Mouse (Mus musculus) limb, embryonic 11.5 days (tissue): ENCODE measurements around the gene Pdk2. TPM values are rescaled to one million over a fixed set of nuclear protein-coding genes. Genes with fewer than 3 reads are reported as not detected.

ENCODE experiments used
- ATAC-seq: fragments of 200-750 bp; cut with Nextera tagmentation; 2 replicates; pipeline ENCODE4 v1.8.0; 2017; ENCODE audit warnings: low read depth; ENCODE audit not compliant: insufficient number of reproducible peaks, low FRiP score, low TSS enrichment
- DNase-seq: peaks from one replicate; pipeline ENCODE4 v3.0.0-alpha.2; 2015; ENCODE audit warnings: low spot score
- H3K27ac ChIP-seq: fragments of 300-500 bp; sonication (generic); replicated peaks from 2 replicates; pipeline ENCODE4 v1.5.1; 2014; ENCODE audit warnings: low read depth, mild to moderate bottlenecking, low read length
- H3K27me3 ChIP-seq: fragments of 300-500 bp; sonication (generic); 2 replicates; pipeline ENCODE4 v1.6.1; 2014; ENCODE audit warnings: mild to moderate bottlenecking, low read length, mixed read lengths; ENCODE audit not compliant: control insufficient read depth, insufficient read depth
- H3K36me3 ChIP-seq: fragments of 300-500 bp; sonication (generic); 2 replicates; pipeline ENCODE4 v1.6.1; 2014; ENCODE audit warnings: mild to moderate bottlenecking, low read length, moderate library complexity, mixed read lengths; ENCODE audit not compliant: control insufficient read depth, insufficient read depth
- H3K4me1 ChIP-seq: fragments of 300-500 bp; sonication (generic); 2 replicates; pipeline ENCODE4 v1.6.1; 2014; ENCODE audit warnings: low read length, mixed read lengths; ENCODE audit not compliant: control insufficient read depth, insufficient read depth
- H3K4me2 ChIP-seq: fragments of 300-500 bp; sonication (generic); 2 replicates; pipeline ENCODE4 v1.6.1; 2014; ENCODE audit warnings: low read depth, mild to moderate bottlenecking, moderate library complexity; ENCODE audit not compliant: severe bottlenecking
- H3K4me3 ChIP-seq: fragments of 300-500 bp; sonication (generic); 2 replicates; pipeline ENCODE4 v1.5.1; 2014; ENCODE audit warnings: low read depth, low read length
- H3K9ac ChIP-seq: fragments of 300-500 bp; sonication (generic); 2 replicates; pipeline ENCODE4 v1.6.1; 2014; ENCODE audit warnings: mild to moderate bottlenecking, low read length
- H3K9me3 ChIP-seq: fragments of 300-500 bp; sonication (generic); 2 replicates; pipeline ENCODE4 v1.6.1; 2016; ENCODE audit warnings: low read length; ENCODE audit not compliant: control insufficient read depth
- WGBS: fragments of 180-500 bp; shearing (Covaris S2); extraction: QIAGEN DNeasy Blood & Tissue Kit; methylation state at CpG from one replicate; pipeline ENCODE4 v1.1.7; 2014; 5-methylcytosine and 5-hydroxymethylcytosine counted together
- polyA plus RNA-seq: library from polyadenylated mRNA; unstranded; fragments of >200 nt; fragmentation: Nextera tagmentation; extraction: Ambion mirVana; gene quantifications from 2 replicates; pipeline ENCODE4 v1.2.1, GENCODE M21; 2014

Pdk2 gene
- 19.3 and 20.1 TPM in 2 replicates for polyA plus RNA-seq

DNA sequence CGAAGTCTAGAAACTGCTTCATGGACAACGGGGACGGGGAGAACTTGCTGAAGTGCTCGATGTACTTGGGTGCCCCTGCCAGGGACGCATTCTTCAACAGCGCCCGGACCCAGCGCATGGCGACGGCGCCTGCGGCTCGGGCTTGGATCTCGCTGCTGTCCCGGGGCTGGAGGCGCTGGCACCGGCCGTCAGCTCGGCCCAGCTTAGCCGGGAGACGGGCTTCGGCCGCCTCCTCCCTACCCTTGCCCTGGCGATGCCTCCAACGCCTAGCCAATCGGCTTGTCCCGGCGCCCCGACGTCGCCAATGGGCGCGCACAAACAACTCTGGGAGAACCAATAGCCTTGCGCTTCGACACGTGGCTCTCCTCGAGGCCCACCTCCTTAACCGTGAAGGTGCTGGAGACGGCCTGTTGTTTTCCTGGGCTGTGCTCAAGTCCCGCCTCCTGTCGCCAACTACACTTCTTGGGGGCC lies at the start of gene Pdk2:
TSS of gene Pdk2 (minus strand) at position 216 of the 471 bp plus-strand sequence.
- peaks cover 4% of the 10 kb centered on the region; the same call in 1 of the 2 replicates for H3K4me1 ChIP-seq
- no peaks in the 10 kb centered on the region for H3K36me3 ChIP-seq
- peak within 1 kb of the TSS; percentile 66 for H3K4me2 ChIP-seq
- under 1% methylated on average over 41 of the region's 41 CpGs for WGBS
- DNase-seq (peak; percentile 94), ATAC-seq (peak; percentile 95)
- H3K4me3 ChIP-seq: peak within 1 kb of the TSS; percentile 59
- H3K27me3 ChIP-seq: no peaks in the 10 kb centered on the region
- peak within 1 kb of the TSS; percentile 52 for H3K9ac ChIP-seq
- no peaks in the 10 kb centered on the region for H3K9me3 ChIP-seq
- no peak within 1 kb of the TSS for H3K27ac ChIP-seq

DNA sequence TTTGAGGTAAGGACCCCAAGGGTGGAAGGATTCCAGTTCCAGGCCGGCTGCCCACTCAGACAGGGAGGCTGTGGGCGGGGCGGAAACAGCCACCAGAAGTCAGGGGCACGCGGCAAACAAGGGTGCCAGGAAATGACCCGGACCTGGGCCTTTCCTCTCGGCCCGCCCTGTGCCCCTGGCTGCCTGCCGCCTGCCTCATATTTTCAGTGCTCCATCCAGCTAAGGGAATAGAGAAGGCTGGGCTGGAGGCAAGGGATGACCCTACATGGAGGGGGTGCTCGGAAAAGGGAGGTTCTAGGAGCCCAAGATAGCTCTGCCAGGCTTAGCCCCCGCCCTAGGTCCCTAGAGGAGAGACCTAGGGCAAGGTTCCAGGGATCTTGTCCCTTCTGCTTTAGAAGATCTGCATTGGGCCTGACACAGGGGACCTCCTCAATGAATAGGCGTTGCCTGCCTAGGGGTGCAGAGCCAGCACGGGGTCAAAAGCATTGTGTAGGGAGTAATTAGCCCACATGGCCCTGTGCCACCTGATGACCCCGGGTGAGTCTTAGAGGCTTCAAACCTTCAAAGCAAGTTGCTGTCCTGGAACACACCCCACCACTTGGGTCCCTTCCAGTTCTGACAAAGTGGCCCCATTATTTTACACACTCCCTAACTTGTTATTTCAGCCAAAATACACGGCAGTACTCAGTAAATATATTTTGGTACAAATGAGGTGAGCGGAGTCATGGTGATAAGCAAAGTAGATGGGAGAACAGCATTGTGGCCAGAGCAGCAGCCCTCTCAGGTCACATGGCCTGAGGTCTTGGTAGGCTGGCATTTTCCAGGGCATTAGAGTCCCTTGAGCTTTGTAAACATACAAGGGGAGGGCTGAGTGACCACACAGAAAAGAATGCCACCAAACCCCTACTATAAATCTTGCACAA lies 48.0 kb upstream of the Pdk2 start:
- H3K4me1 ChIP-seq: 0 out of 2 replicates have a peak, but pooled peaks cover 3% of the 10 kb centered on the region
- DNase-seq: no peak
- H3K27me3 ChIP-seq: no peaks in the 10 kb centered on the region
- WGBS: 76% methylated on average over 16 of the region's 16 CpGs
- no peak for ATAC-seq
- no peak overlapping the region for H3K4me3 ChIP-seq
- H3K36me3 ChIP-seq: no peaks in the 10 kb centered on the region
- H3K9ac ChIP-seq: no peak overlapping the region
- H3K27ac ChIP-seq: no peak overlapping the region
- H3K9me3 ChIP-seq: no peaks in the 10 kb centered on the region
- H3K4me2 ChIP-seq: no peak overlapping the region

DNA sequence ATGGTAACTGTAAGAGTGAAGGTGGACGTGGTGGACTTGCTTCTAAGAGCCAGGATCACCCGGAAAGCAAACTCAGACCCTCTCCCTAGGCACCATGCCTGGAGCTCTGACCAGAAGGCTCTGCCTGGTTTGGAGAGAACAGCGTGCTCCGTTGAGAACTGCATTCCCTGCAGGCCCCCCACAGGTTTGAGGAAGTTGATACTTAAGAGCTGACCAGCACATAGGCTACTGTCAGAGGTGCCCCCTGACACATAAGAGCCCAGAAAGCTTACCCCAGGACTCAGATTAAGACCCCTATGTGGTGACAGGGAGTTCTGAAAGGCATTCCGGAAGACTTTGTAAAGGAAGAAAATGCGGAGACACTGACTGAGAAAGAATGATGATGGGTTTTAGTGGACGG lies 47.1 kb upstream of the Pdk2 start:
- Histone ChIP-seq H3K27me3 (no peaks in the 10 kb centered on the region), H3K4me1 (0 out of 2 replicates have a peak, but pooled peaks cover 3% of the 10 kb centered on the region), H3K36me3 (no peaks in the 10 kb centered on the region), H3K27ac (no peak overlapping the region), H3K9me3 (no peaks in the 10 kb centered on the region), H3K4me3 (no peak overlapping the region), H3K4me2 (no peak overlapping the region), H3K9ac (no peak overlapping the region)
- ATAC-seq: no peak
- DNase-seq: no peak
- 58% methylated on average over 7 of the region's 7 CpGs for WGBS

DNA sequence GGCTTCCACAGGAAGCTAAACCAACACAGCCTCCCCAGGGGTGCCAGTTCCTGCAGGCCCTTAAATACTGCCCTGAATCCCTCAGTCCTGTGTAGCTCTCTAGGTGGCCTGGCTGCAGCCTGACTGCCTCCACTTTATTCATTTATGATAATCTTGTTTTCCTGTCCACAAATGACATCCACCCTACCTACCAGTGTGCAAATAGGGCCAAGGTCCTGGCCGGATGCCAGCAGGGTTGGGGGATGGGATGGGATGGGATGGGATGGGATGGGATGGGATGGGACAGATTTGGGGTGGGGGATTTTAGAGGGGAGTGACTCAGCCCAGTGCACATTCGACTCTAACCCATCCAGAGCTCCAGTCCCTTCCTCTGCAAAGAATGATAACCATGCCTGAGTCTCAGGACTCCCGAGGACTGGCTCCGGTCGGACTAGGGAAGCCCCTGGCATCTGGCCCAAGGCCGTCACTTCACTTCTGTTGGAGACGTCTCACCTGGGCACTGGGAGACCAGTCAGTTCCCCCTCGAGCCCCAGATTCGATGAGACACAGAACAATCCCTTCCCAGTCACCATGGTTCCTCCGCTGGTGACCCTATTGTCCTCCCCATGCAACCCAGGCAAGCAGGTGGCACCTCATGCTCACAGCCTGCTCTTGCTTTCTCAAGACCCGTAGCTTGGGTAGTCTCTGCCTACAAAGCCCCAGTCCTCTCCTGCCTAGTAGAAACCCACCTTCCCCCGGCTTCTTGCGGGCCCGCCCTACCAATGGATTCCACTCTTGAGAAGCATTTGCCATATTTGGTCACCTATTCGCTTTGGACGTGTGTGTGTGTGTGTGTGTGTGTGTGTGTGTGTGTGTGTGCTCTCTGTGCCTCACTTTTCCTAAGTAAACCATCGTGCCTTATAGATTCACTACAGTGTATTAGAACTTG lies 46.4 kb upstream of the Pdk2 start:
- H3K4me1 ChIP-seq: 0 out of 2 replicates have a peak, but pooled peaks cover 3% of the 10 kb centered on the region
- no peaks in the 10 kb centered on the region for H3K9me3 ChIP-seq
- no peak overlapping the region for H3K9ac ChIP-seq

DNA sequence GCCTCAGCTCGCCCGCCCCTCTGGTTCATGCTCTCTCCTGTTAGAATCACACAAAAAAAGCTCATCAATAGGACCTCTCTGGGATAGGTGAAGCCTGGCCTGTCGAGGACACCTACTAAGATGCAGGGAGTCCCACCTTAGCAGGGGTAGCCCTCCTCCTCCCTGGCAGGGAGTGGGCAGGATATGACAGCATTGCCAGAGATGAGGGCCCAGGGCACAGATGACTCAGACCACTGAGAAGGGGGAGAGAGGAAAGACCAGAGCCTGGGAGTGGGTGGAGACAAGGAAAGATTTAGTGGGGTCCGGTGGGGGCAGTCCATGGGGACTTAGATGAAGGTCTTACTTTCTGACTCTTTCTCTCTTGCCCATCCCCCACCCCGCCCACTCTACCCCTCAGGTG lies 45.1 kb upstream of the Pdk2 start:
- no peak overlapping the region for H3K27ac ChIP-seq
- no peak; the same call in 1 of the 2 replicates for ATAC-seq

More for the DNA sequence above, 46.4 kb upstream of the Pdk2 start:
- ATAC-seq (no peak), DNase-seq (no peak)
- 71% methylated on average over 17 of the region's 17 CpGs for WGBS
- no peak overlapping the region for H3K4me3 ChIP-seq
- no peak overlapping the region for H3K4me2 ChIP-seq
- no peaks in the 10 kb centered on the region for H3K27me3 ChIP-seq
- H3K36me3 ChIP-seq: no peaks in the 10 kb centered on the region
- H3K27ac ChIP-seq: no peak overlapping the region

DNA sequence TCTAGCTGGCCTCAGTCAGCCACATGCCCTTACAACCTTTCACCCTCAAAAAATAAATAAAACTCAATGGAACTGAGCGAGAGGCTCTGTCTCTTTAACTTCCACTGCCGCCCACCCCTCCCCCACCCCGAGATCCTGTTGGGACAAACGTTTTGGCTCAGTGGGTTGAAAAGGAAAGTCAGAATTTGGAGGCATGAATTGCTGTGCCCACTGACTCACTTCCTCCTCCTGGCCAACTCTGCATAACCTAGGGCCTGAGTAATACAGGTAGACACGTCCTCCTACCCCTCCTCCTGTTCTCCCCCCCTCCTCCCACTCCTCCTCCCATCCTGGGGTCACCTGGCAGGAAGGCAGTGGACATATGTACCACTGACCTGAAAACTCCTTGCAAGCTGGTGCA lies 44.6 kb upstream of the Pdk2 start:
- Histone ChIP-seq H3K27ac (no peak overlapping the region), H3K4me2 (no peak overlapping the region), H3K9me3 (no peaks in the 10 kb centered on the region), H3K4me1 (0 out of 2 replicates have a peak, but pooled peaks cover 3% of the 10 kb centered on the region), H3K27me3 (no peaks in the 10 kb centered on the region), H3K9ac (no peak overlapping the region), H3K36me3 (no peaks in the 10 kb centered on the region), H3K4me3 (no peak overlapping the region)
- WGBS: 14% methylated on average over 5 of the region's 5 CpGs
- ATAC-seq: no peak
- no peak for DNase-seq

More for the DNA sequence above, 45.1 kb upstream of the Pdk2 start:
- Histone ChIP-seq H3K9me3 (no peaks in the 10 kb centered on the region), H3K4me1 (0 out of 2 replicates have a peak, but pooled peaks cover 3% of the 10 kb centered on the region), H3K4me2 (no peak overlapping the region), H3K27me3 (no peaks in the 10 kb centered on the region), H3K9ac (no peak overlapping the region), H3K36me3 (no peaks in the 10 kb centered on the region), H3K4me3 (no peak overlapping the region)
- WGBS: 45% methylated on average over 5 of the region's 5 CpGs
- DNase-seq: no peak

DNA sequence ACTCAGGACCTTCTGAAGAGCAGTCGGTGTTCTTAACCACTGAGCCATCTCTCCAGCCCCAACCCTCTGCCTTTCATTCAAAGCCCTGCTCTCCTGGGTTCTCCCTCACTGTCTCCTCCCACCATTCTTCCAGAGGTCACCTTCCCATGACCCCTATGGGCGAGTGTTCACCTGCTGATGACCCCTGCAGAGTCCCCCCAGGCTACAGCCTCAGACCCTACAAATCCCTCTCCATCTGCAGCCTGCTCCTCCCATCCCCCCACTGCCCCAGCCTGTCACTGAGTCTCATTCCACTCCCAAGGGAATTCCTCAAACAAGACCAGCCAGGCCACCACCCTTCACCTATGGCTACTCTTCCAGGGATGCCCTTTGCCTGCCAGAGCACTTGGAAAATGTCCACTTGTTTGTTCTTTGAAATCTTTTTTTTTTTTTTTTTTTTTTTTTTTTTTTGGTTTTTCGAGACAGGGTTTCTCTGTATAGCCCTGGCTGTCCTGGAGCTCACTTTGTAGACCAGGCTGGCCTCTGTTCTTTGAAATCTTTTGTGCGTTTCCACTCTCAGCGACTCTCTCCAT lies 43.7 kb upstream of the Pdk2 start:
- no peak overlapping the region for H3K4me2 ChIP-seq
- DNase-seq (no peak), ATAC-seq (0 out of 2 replicates have a peak, but pooled peaks have one; percentile 17)
- H3K9me3 ChIP-seq: no peaks in the 10 kb centered on the region
- no peaks in the 10 kb centered on the region for H3K27me3 ChIP-seq
- H3K4me1 ChIP-seq: 0 out of 2 replicates have a peak, but pooled peaks cover 3% of the 10 kb centered on the region
- no peak overlapping the region for H3K4me3 ChIP-seq
- no peaks in the 10 kb centered on the region for H3K36me3 ChIP-seq
- no peak overlapping the region for H3K27ac ChIP-seq
- no peak overlapping the region for H3K9ac ChIP-seq
- 44% methylated on average over 5 of the region's 5 CpGs for WGBS
